Mouse (Mus musculus): ENCODE measurements around the gene Spc24. TPM values are rescaled to one million over a fixed set of nuclear protein-coding genes. Genes with fewer than 3 reads are reported as not detected.
A peak's percentile ranks its signal among the peaks of the same experiment; 100 is the strongest.
"Not testable (repeated sequence)": the region's sequence is repeated elsewhere in the genome, so short reads cannot be mapped to it uniquely, and the experiment has no call there.

Spc24 gene
- 1 to 10 TPM; 5.6 to 8.6 (median 7.7) TPM for total RNA-seq (2022)

DNA sequence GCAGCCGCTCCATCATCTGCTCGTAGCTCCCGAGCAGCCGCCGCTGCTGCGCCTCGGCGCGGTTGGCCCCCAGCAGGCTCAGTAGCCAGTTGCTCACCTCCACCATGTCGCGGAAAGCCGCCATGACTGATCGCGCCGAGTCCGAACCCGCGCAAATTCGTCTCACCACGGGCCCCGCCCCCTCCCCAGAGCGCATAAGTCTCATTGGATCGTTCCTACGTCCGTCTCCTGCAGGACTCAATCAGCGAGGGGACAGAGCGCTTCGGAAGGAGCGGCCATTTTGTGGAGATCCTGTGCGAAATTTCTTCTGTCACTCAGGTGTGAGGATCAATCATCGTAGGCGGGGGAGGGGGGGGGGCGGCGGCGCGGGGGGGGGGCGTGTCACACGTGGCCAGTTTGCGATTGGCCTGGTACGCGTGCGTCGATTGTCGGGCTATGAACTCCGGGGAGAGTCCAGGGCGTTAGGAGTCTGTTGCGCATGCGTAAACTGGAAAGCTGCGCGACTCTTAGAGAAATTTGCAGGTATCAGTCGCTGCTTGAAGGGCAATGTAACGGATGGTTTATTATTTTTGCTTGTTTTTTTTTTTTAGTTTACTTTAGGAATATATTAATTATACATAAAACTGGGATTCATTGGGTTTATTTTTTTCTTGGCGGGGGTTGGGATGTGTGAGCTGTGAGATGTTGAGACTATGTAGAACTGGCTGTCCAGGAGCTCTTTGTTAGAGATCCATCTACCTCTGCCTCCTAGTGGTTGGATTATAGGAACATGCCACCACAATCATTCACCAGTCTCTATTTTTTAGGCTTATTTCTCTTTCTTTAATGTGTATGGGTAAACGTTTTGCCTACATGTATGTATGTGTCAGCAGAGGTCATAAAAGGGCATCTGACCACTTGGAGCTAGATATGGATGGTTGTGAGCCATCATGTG is at the start of gene Spc24:
Gene Spc24 (minus strand): TSS at position 149 of the 934 bp plus-strand sequence.
- peak; percentile 97 for DNase-seq (ENCODE audit: low spot score)

DNA sequence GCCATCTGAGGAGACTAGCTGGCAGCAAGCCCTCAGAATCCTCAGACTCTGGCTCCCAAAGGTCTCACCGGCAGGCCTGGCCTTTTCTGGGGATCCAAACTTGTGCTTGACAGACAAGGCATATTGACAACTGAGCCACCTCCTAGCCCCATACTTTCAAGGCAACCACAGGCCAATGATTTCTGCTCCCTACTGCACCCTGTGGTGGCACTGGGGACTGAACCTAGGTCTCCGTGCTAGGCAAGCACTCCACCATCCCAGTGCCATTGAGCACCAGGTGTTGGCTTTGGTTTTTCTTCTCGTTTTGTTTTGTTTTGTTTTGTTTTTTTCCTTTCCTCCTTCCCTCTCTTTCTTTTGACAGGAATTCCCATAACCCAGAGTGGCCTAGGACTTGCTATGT is 48.5 kb upstream of the Spc24 start:
- DNase-seq (ENCODE audit: low spot score): no peak

- no peak for DNase-seq (ENCODE audit: low spot score)
Observed at GRCm38 (mm10) chr9:21806976-21807375, 46.9 kb upstream of the Spc24 start.

DNA sequence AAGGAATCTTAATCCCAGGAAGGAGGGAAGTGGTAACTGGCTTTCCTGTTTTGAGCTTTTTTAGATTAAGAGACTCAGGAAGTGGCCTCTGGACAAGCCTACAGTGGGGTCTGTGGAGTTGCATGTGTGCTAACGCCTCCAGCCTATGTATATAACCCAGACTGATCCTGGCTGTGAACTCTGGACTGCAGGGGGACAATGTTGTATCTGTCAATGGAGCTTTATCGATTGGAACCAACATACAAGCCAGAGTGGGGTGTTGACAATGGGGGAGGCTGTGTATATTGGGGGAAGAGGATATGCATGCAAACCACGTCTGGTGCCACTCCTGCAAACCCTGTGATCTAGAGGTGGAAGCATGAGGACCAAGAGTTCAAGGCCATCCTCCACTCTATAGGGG is 46.3 kb upstream of the Spc24 start:
- no peak for DNase-seq (ENCODE audit: low spot score)

GRCm38 (mm10) chr9:21803986-21804644 is 44.0 kb upstream of the Spc24 start:
- DNase-seq (ENCODE audit: low spot score): peak; percentile 88

- no peak for DNase-seq (ENCODE audit: low spot score)
Observed at GRCm38 (mm10) chr9:21801591-21801990, 41.5 kb upstream of the Spc24 start.

DNA sequence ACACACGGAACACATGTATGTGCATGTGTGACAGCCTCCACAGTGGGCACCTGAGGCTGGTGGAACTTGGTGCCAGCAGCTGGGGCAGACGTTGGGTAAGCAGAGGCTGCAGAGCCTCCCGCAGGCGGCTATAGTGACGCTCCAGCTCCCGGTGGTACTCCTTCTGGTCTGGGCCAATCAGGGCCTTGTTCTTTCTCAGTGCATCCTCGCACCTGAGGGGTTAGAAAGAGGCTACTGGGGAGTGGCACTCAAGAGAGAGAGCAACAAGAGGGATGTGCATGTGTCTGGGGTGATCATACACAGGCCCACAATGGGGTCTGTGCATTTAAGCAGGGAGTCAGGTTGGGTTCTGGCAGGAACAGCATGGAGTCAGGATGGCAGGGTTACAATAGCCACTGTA is 41.0 kb upstream of the Spc24 start:
- no peak for DNase-seq (ENCODE audit: low spot score)

DNA sequence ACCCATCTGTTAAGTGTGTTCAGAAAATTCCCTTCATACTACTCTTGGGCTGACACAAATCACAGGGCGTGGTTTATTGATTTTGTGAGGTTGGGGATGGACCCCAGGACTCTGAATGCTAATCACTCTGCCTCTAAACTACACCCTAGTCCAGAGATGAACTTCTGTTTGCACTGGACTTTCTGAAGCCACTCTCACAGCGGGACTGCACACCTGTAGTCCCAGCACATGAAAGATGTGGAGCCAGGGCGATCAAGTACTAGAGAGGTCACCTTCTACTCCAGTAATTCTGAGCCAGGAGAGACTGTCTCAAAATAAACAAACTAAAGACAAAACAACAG is 38.9 kb upstream of the Spc24 start:
- DNase-seq (ENCODE audit: low spot score): no peak

DNA sequence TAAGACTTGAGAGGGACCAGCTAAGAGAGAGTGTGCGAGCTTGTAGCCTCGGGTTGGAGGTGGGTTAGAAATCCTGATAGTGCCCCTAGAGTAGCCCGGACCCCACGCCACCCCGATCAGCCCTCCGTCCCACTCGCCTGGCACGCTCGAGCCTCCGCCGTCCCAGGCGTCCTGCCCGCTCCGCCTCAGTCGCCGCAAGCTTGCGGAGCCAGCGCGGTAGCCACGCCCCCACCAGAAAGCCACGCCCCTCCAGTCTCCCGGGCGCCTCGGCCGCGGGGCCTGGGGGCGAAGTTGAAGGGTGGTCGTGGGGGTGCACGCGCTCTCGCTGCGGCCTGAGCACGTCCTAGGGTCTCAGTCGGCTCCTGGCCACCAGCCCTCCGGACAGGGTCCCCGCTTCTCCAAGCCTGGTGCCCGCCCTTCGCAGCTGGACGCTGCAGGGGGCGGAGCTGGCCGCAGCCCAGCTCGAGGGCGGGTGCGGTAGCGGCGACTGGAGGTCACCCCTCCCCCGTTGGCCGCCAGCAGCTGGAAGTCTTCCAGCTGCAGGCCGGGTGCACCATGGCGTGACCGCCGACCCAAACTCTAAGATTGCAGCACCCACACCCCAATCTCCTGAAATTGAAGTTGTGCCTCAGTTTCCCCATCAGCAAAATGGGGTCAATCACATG is 38.4 kb upstream of the Spc24 start, which contains the start of gene Kank2:
Gene Kank2 (minus strand): TSS at position 400 of the 665 bp plus-strand sequence.
- DNase-seq (ENCODE audit: low spot score): peak; percentile 89

GRCm38 (mm10) chr9:21797921-21798344 is 37.8 kb upstream of the Spc24 start:
- peak; percentile 73 for DNase-seq (ENCODE audit: low spot score)

- DNase-seq (ENCODE audit: low spot score): no peak
Observed at GRCm38 (mm10) chr9:21796919-21797318, 36.8 kb upstream of the Spc24 start.

DNA sequence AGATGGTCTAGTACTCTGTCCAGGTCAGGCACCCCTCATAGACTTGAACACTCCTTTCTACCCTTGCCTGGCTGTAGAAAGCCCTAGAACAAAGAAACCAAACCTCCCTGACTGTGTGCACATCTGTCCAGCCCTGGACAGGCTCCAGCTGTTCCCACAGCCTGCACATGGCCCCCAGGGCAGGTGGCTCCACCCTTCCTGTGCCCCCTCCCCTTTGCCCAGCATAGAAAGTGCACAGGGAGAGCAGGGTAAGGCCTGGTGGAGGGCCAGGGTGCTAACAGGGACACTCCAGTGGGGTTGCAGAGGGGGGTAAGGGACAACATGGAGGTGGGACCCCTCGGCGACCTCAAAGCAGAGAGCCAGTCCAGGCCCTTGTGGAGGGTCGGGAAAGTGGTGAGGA is 36.2 kb upstream of the Spc24 start:
- no peak for DNase-seq (ENCODE audit: low spot score)

- DNase-seq (ENCODE audit: low spot score): no peak
Observed at GRCm38 (mm10) chr9:21795579-21795978, 35.5 kb upstream of the Spc24 start.

- DNase-seq (ENCODE audit: low spot score): no peak
Observed at GRCm38 (mm10) chr9:21794925-21795324, 34.8 kb upstream of the Spc24 start.

DNA sequence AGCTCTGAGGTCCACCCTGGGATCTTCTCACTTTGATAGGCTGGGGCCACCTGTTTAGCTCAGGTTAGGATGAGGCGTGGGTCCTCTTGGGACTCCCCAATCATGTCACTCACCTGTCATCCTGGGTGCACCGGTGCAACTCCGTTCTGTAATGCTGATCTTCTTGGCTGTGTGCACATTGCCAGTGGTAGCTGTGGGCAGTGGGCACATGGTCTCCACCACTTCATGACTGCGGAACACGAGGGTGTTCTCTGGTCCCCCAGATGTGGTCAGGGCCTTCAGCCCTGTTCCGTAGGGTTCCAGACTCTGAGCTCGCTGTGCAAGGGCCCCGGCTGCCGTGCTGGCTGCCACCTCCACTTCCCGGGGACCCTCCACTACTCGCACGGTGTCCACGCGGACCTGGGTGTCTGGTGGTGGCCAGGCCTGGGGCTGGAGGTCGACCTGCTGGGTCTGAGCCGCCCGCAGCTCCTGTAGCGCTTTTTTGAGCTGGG is 34.3 kb upstream of the Spc24 start:
- DNase-seq (ENCODE audit: low spot score): no peak

GRCm38 (mm10) chr9:21793507-21793906 is 33.4 kb upstream of the Spc24 start:
- DNase-seq (ENCODE audit: low spot score): not testable (repeated sequence)

GRCm38 (mm10) chr9:21792644-21793043 is 32.5 kb upstream of the Spc24 start:
- peak; percentile 31 for DNase-seq (ENCODE audit: low spot score)

DNA sequence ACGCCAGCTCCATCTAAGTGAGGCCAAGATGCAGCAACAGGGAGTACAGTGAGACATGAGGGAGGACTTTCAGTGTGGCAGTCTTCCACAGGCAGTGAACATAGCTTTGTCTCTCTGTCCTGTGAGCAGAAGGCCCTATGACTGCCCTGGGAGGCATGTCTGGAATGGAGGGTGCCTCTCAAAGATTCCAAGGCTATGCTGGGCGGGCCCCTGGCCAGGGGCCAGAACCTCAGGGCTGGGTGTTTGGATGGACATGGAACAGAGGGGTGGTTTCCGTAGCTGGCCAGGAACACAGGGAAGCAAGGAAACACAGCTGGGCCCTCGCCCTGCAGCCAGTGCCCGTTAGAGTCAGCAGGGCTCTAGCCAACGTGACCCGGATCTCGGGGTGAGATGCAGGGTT is 31.8 kb upstream of the Spc24 start:
- DNase-seq (ENCODE audit: low spot score): peak; percentile 63

DNA sequence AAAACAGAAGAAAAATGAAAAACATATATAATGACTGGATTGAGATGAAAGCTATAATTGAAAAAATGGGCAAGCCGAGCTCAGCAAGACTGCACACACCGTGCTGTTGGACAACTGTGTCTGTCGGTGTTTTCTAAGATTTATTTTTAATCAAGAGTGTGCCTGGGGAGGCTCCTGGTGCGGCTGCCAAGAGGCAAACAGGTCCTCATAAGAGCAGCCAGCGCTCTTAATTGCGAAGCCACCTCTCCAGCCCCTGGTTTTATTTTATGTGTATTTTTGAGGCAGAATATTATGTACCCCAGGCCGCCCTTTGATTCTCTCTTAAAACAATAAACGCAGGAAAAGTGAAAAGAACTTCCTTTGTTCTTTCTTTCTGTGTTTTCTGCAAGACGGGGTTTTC is 28.1 kb upstream of the Spc24 start:
- DNase-seq (ENCODE audit: low spot score): no peak

DNA sequence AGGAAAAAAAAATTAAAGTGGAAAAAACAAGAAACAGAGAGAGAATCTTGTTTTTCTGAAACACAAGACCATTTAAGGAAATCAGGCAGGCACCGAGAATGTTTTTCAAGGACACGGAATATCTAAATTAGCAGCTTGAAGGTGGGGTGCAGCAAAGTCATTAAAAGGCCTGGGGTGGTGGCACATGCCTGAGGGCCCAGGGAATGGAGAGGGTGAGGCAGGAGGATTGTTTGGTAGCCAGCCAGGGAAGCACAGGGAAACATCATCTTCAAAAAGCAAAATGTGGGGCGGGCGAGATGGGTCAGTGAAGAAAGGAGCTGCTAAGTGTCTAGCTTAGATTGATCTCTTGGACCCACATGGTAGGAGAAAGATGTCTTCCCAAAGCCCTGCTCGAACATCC is 27.6 kb upstream of the Spc24 start:
- no peak for DNase-seq (ENCODE audit: low spot score)

- peak; percentile 71 for DNase-seq (ENCODE audit: low spot score)
Observed at GRCm38 (mm10) chr9:21786906-21787305, 26.8 kb upstream of the Spc24 start.

DNA sequence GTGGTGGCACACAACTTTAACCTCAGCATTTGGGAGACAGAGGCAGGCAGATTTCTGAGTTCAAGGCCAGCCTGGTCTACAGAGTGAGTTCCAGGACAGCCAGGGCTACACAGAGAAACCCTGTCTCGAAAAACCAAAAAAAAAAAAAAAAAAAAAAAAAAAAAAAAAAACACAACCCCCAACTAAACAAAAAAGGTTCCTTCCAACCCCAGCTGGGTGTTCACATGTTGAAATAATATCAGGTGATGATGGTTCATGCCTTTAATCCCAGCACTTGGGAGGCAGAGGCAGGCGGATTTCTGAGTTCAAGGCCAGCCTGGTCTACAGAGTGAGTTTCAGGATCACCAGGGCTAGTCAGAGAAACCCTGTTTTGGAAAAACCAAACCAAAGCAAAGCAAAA is 26.2 kb upstream of the Spc24 start:
- not testable (repeated sequence) for DNase-seq (ENCODE audit: low spot score)

Measured in heart, adult 8-10 months (tissue).